Mouse (Mus musculus) embryonic facial prominence, embryonic 10.5 days (tissue): ENCODE results near the gene Pgd. TPM values are rescaled to one million over a fixed set of nuclear protein-coding genes. Genes with fewer than 3 reads are reported as not detected.
"Not testable (repeated sequence)": the region's sequence is repeated elsewhere in the genome, so short reads cannot be mapped to it uniquely, and the experiment has no call there.

Experiments used
- DNase-seq: peaks from one replicate; pipeline ENCODE4 v3.0.0-alpha.2; 2017; ENCODE audit warnings: low spot score
- H3K27ac ChIP-seq: fragments of 300-500 bp; sonication (generic); replicated peaks from 2 replicates; pipeline ENCODE4 v1.5.1; 2016; ENCODE audit warnings: mild to moderate bottlenecking
- H3K27me3 ChIP-seq: fragments of 300-500 bp; sonication (generic); replicated peaks from 2 replicates; pipeline ENCODE4 v1.6.1; 2016; ENCODE audit warnings: low read depth, mild to moderate bottlenecking; ENCODE audit not compliant: poor library complexity, severe bottlenecking
- H3K36me3 ChIP-seq: fragments of 300-500 bp; sonication (generic); replicated peaks from 2 replicates; pipeline ENCODE4 v1.6.1; 2016; ENCODE audit warnings: mild to moderate bottlenecking, moderate library complexity
- H3K4me1 ChIP-seq: fragments of 300-500 bp; sonication (generic); 2 replicates; pipeline ENCODE4 v1.6.1; 2016
- H3K4me3 ChIP-seq: fragments of 300-500 bp; sonication (generic); 2 replicates; pipeline ENCODE4 v1.5.1; 2016; ENCODE audit warnings: mild to moderate bottlenecking, moderate library complexity
- H3K9me3 ChIP-seq: fragments of 300-500 bp; sonication (generic); 2 replicates; pipeline ENCODE4 v1.6.1; 2016; ENCODE audit warnings: mild to moderate bottlenecking
- WGBS: fragments of 180-500 bp; shearing (Covaris S2); methylation state at CpG from one replicate; pipeline ENCODE4 v1.1.7; 2016; 5-methylcytosine and 5-hydroxymethylcytosine counted together
- polyA plus RNA-seq: library from polyadenylated mRNA; unstranded; fragments of >200 nt; fragmentation: Nextera tagmentation; extraction: Ambion mirVana; gene quantifications from 2 replicates; pipeline ENCODE4 v1.2.1, GENCODE M21; 2016

Pgd gene
- polyA plus RNA-seq = 153 and 164 TPM in 2 replicates

GRCm38 (mm10) chr4:149166215-149166946, at the start of gene Pgd:
Gene Pgd (minus strand): TSS chr4:149166771.
- under 1% methylated on average over 59 of the region's 59 CpGs for WGBS
- Histone ChIP-seq H3K4me3 (peak within 1 kb of the TSS; percentile 95), H3K27me3 (no peaks in the 10 kb centered on the region), H3K9me3 (no peaks in the 10 kb centered on the region), H3K4me1 (peaks cover 29% of the 10 kb centered on the region), H3K36me3 (peaks cover 39% of the 10 kb centered on the region), H3K27ac (peak within 1 kb of the TSS; percentile 88)
- DNase-seq = peak; percentile 98

- H3K27ac ChIP-seq = no peak overlapping the region
- H3K36me3 ChIP-seq = peaks cover 79% of the 10 kb centered on the region
- peaks cover 31% of the 10 kb centered on the region for H3K4me1 ChIP-seq
- peaks cover 3% of the 10 kb centered on the region; the same call in 1 of the 2 replicates for H3K9me3 ChIP-seq
- no peaks in the 10 kb centered on the region for H3K27me3 ChIP-seq
- H3K4me3 ChIP-seq = no peak overlapping the region
- 87% methylated on average over 9 of the region's 9 CpGs for WGBS
- no peak for DNase-seq
Measured at GRCm38 (mm10) chr4:149215982-149216381, 49.4 kb upstream of the Pgd start.

- H3K27ac ChIP-seq = no peak overlapping the region
- H3K36me3 ChIP-seq = peaks cover 79% of the 10 kb centered on the region
- H3K27me3 ChIP-seq = no peaks in the 10 kb centered on the region
- peaks cover 3% of the 10 kb centered on the region; the same call in 1 of the 2 replicates for H3K9me3 ChIP-seq
- 52% methylated on average over 2 of the region's 2 CpGs for WGBS
- H3K4me1 ChIP-seq = peaks cover 27% of the 10 kb centered on the region
- H3K4me3 ChIP-seq = no peak overlapping the region
- DNase-seq = no peak
Measured at GRCm38 (mm10) chr4:149215397-149215796, 48.8 kb upstream of the Pgd start.

- Histone ChIP-seq H3K4me1 (peaks cover 19% of the 10 kb centered on the region), H3K36me3 (peaks cover 81% of the 10 kb centered on the region)
- H3K9me3 ChIP-seq, H3K27me3 ChIP-seq, H3K4me3 ChIP-seq, H3K27ac ChIP-seq, DNase-seq: not testable (repeated sequence)
- 94% methylated on average over 2 of the region's 2 CpGs for WGBS
Measured at GRCm38 (mm10) chr4:149214468-149214867, 47.9 kb upstream of the Pgd start.

GRCm38 (mm10) chr4:149213466-149213865, 46.9 kb upstream of the Pgd start:
- Histone ChIP-seq H3K27ac (no peak overlapping the region), H3K36me3 (peaks cover 83% of the 10 kb centered on the region), H3K27me3 (no peaks in the 10 kb centered on the region), H3K4me1 (peaks cover 16% of the 10 kb centered on the region), H3K9me3 (peaks cover 3% of the 10 kb centered on the region; the same call in 1 of the 2 replicates), H3K4me3 (no peak overlapping the region)
- DNase-seq = no peak
- 94% methylated on average over 9 of the region's 9 CpGs for WGBS

GRCm38 (mm10) chr4:149211441-149211840, 44.9 kb upstream of the Pgd start:
- WGBS = 93% methylated on average over 6 of the region's 6 CpGs
- H3K9me3 ChIP-seq, H3K27ac ChIP-seq, DNase-seq, H3K4me3 ChIP-seq, H3K27me3 ChIP-seq: not testable (repeated sequence)
- peaks cover 15% of the 10 kb centered on the region for H3K4me1 ChIP-seq
- peaks cover 85% of the 10 kb centered on the region for H3K36me3 ChIP-seq

- no peak overlapping the region for H3K4me3 ChIP-seq
- H3K27me3 ChIP-seq = no peaks in the 10 kb centered on the region
- no peak for DNase-seq
- H3K27ac ChIP-seq = no peak overlapping the region
- 88% methylated on average over 3 of the region's 3 CpGs for WGBS
- no peaks in the 10 kb centered on the region for H3K9me3 ChIP-seq
- H3K36me3 ChIP-seq = peaks cover 91% of the 10 kb centered on the region
- H3K4me1 ChIP-seq = no peaks in the 10 kb centered on the region
Measured at GRCm38 (mm10) chr4:149202467-149202866, 35.9 kb upstream of the Pgd start.

GRCm38 (mm10) chr4:149201110-149201509, 34.5 kb upstream of the Pgd start:
- Histone ChIP-seq H3K9me3 (no peaks in the 10 kb centered on the region), H3K27me3 (no peaks in the 10 kb centered on the region), H3K36me3 (peaks cover 90% of the 10 kb centered on the region), H3K4me1 (no peaks in the 10 kb centered on the region), H3K27ac (no peak overlapping the region), H3K4me3 (no peak overlapping the region)
- DNase-seq = no peak
- 89% methylated on average over 4 of the region's 4 CpGs for WGBS

GRCm38 (mm10) chr4:149197180-149197579, 30.6 kb upstream of the Pgd start:
- Histone ChIP-seq H3K9me3 (no peaks in the 10 kb centered on the region), H3K27me3 (no peaks in the 10 kb centered on the region), H3K4me1 (no peaks in the 10 kb centered on the region), H3K27ac (no peak overlapping the region), H3K36me3 (peaks cover 80% of the 10 kb centered on the region), H3K4me3 (no peak overlapping the region)
- DNase-seq = no peak
- WGBS = 86% methylated on average over 1 of the region's 1 CpGs

- Histone ChIP-seq H3K9me3 (no peaks in the 10 kb centered on the region), H3K4me3 (no peak overlapping the region), H3K36me3 (peaks cover 83% of the 10 kb centered on the region), H3K27ac (no peak overlapping the region), H3K4me1 (no peaks in the 10 kb centered on the region), H3K27me3 (no peaks in the 10 kb centered on the region)
- WGBS = 96% methylated on average over 7 of the region's 7 CpGs
- no peak for DNase-seq
Measured at GRCm38 (mm10) chr4:149191103-149191502, 24.5 kb upstream of the Pgd start.

GRCm38 (mm10) chr4:149188563-149188962, 22.0 kb upstream of the Pgd start:
- no peak for DNase-seq
- 90% methylated on average over 2 of the region's 2 CpGs for WGBS
- no peaks in the 10 kb centered on the region for H3K9me3 ChIP-seq

GRCm38 (mm10) chr4:149182755-149183154, 16.2 kb upstream of the Pgd start:
- no peaks in the 10 kb centered on the region for H3K27me3 ChIP-seq
- H3K4me1 ChIP-seq = peaks cover 17% of the 10 kb centered on the region
- H3K27ac ChIP-seq = no peak overlapping the region
- DNase-seq = no peak
- no peaks in the 10 kb centered on the region for H3K9me3 ChIP-seq
- H3K4me3 ChIP-seq = no peak overlapping the region
- peaks cover 92% of the 10 kb centered on the region for H3K36me3 ChIP-seq
- 49% methylated on average over 4 of the region's 4 CpGs for WGBS

More at GRCm38 (mm10) chr4:149188563-149188962, 22.0 kb upstream of the Pgd start:
- peaks cover 91% of the 10 kb centered on the region for H3K36me3 ChIP-seq
- no peak overlapping the region for H3K4me3 ChIP-seq
- H3K4me1 ChIP-seq = no peaks in the 10 kb centered on the region
- H3K27ac ChIP-seq = no peak overlapping the region
- no peaks in the 10 kb centered on the region for H3K27me3 ChIP-seq

GRCm38 (mm10) chr4:149182192-149182591, 15.6 kb upstream of the Pgd start:
- WGBS = 89% methylated on average over 7 of the region's 7 CpGs
- peaks cover 87% of the 10 kb centered on the region for H3K36me3 ChIP-seq
- no peaks in the 10 kb centered on the region for H3K27me3 ChIP-seq
- H3K4me1 ChIP-seq = peaks cover 21% of the 10 kb centered on the region
- H3K27ac ChIP-seq = no peak overlapping the region
- no peak for DNase-seq
- no peaks in the 10 kb centered on the region for H3K9me3 ChIP-seq
- H3K4me3 ChIP-seq = no peak overlapping the region
